Mouse (Mus musculus) thymus, adult 18-20 months (tissue): ENCODE measurements around the gene 1810046K07Rik.

ENCODE experiments used
- DNase-seq, 2 experiments: peaks; one replicate each; pipeline ENCODE4 v3.0.0; 2022; ENCODE audit warnings: mixed read lengths in 2 of 2

The 1810046K07Rik gene

DNA sequence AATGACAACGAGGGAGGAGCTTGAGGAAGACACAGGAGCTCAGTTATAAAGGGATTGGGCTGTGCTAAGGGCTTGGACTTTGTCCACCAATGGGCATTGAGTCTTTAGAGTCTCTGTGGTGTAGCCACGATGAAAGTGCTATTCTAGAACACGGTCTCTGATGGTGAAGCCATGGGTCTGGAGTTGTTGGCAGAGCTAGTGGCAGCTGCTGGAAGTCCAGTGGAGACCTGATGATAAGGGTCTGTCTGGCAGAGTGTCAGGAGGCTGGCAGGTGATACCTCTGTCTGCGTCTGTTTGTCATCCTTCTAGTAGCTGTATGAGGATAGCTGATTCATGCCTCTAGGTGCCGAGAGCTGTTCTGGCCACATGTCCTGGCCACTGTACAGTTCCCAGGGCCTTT is 24.7 kb downstream of the 1810046K07Rik start:
- no peak for DNase-seq

DNA sequence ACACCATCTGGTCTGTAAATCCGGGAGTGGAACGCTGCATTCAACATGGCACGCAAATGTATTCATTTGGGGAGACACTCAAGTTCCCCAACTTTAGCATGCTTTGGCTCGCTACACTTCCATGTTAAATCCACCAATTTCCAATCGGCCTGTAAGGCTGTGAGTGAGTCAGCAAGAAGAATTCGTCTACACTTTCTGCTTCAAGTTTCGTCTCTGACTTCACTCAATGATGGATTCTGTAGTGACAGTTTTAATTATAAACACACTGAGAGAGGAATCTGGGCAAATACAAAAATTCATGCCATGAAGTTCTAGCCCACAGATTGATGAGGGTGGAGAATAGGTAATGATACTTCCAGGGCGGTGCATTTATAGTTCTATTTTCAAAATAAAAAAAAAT is 35.2 kb downstream of the 1810046K07Rik start:
- no peak for DNase-seq

DNA sequence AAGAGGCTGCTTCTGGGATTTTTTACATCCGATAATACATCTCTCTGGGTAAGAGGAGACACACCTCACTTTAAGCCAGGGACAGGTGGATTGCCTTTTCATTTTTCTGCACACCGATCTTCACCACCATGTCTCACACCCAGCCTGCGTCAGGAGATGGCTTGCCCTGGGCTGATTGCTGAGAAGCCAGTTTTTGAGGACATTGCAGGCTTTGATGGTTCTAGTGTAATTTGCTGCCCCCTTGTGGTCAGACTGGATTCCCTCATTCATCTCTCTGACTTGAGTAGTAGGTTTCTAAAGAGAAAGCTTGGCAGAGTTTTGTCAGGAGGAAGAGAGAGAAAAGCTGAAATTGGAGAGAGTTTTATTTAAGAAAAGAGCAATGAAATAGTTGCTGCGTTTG is 36.0 kb downstream of the 1810046K07Rik start:
- DNase-seq = peak in 1 of 2 experiments; percentile 37

DNA sequence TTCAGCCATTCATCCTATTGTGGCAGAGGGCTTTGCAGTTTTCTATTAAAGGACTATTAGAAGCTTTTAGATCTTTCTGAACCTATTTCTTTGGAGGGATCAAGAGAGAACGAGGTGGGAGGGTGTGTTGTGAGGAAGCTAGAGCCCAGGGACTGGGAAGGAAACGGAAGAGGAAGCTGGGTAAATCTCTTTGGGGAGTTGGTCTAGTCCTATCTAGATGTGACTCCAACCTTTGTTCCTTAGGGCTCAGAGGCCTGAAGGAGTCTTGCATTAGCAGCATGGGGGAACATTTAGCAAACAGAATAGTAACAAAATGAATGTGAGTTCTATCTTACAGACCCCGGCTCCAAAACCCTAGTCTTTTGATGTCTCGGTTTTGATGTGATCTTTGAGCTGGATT is 37.7 kb downstream of the 1810046K07Rik start:
- DNase-seq = no peak

DNA sequence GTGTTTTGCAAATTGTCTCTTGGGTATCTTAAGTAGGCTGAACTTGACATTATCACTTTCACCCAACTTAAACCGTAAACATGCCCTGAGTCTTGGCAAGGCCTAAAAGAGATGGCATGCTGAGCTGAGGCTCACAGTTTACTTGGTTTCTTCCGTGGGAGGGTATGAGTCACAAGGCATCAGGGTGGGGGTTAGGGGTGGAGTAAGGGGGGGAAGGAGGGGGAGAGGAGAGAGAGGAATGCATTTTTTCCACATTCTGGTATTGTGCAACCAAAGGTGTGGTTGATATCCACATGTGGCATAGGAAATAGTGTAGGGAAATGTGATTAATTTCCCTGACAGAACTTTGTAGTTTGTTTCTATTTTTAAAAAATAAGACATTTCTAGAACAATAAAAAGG is 42.6 kb downstream of the 1810046K07Rik start:
- DNase-seq = no peak

DNA sequence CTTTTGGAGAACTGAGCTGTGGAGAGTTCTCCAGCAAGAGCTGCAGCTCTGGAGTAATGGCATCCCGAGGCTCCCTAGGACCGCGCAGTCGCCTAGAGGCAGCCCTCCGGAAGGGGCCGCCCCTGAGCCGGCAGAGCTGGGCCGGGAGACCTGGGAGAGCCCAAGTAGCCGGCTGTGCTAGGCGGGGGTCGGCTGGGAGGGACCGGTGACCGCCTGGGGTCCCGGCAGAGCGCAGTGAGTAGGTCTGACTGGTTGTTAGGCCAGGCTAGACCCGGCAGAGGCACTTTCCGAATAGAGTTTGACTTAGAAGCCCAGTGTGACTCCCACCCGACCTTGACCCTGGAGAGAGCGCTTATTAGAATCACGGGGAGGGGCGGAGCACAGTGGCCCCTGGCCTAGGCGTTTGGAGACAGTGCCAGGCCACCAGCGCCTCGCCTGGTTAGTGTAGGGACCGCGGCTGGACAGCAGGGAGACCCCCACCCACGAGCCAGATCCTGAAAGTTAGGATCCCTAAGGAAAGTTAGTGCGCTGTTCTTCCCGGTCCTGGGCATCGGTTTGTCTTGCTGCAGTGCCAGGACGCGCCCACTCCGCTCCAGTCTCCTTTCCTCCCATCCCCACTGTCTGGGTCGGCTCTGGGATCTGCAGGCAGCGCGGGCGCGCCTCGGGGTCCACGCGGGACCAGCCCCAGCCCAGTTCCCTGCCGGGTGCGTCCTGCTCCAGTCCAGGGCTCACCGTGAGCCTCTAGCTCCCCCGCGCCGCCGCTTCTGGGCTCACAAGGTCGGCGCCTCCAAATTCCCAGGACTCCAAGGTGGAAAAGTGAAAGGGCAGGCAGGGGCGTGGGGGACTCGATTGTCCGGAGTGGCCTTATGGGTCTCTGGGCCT is 50.0 kb downstream of the 1810046K07Rik start, which contains the start of gene Colca2:
Gene Colca2 (minus strand): TSS at position 70 of the 882 bp plus-strand sequence.
- peak; percentile 23 to 25 for DNase-seq

DNA sequence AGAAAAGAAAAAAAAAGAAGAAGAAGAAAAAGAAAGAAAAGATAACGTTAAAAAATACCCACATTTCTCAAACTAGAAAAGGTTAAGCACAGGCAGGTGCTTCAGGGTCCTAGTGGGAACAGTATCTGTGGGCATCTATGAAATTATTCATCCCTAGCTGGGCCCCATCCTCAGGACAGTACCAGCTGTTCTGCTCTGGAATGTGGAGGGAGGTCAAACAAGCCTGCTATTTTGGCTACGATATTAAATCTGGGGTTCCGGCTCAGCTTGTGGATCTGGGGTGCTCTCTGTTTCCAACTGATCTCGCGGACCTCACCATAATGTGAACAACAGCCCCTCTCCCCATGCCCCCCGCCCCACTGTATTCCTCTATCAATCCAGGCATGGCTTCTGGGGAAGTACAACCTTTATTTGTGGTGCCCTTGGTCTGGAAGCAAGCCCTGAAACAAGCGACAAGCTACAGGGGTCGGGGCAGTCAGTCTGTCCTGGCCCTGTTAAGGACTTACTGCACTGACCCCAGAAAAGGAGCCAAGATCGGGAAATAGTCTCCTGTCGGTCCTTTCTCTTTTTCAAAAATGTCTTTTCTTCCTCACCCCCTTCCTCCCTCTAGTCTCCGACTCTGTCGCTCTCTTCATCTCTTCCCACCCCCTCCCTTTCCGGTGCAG is 50.8 kb downstream of the 1810046K07Rik start:
- DNase-seq = no peak

DNA sequence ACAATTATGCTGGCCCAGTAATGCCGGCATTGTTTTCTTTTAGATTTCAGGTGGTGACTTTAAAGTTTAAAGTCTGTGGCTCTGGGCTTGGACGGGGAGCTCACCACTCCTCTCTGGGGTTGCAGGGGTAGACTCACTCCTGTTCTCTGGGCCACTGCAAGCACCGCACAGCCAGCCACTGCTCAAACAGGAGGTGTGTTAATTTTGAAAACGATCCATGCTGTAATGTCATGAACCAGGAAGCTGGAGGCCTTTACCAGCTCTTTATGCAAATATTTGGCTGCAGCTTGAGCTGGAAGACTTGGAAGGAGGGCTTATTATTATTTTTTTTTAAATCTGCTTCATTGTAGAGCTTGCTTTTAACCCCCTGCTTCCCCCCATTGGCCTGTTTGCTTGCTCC is 54.0 kb downstream of the 1810046K07Rik start:
- no peak for DNase-seq

DNA sequence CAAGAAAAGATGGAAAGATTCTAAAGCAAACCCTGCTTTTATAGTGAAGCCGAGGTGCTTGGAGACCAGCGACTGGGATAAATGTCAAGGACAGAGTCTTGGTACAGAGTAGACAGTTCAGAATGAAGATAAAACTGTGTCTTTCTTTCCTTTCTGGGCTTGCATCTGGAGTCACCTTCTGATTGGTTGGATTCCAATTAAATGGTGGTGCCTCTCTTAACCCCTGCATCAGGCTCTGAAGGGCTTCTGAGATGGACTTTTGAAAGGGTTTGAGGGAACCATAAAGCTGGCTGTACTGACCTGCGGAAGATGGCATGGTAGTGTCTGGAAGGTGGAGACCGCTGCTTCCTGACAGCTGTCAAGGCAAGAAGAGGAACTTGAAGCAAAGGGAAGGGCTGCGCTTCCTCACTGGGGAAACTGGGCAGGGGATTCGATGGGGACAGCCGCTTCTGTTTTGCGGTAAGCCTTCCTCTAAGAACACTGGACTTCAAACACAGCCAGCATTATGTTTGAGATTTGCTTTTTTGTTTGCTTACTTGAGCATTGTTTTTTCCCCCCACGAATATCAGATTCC is 55.0 kb downstream of the 1810046K07Rik start:
- no peak for DNase-seq

DNA sequence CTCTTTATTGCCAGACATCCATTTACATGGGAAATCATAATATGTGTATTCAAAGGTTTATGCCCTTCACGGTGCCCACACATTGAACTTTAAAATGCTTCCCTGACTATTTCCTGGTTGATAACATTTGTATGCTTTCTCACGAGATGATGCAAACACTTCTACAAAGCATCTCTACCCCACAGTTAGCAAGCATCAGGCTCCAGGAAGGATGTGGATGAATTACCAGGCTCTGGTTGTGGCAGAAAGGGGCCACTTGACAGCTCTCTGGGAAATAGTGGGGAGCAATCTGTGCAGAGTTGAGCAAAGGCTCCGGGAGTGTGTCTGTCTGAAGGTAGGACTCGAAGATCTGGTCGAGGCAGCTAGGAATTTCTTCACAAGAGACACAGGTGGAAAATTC is 56.6 kb downstream of the 1810046K07Rik start:
- DNase-seq = no peak

DNA sequence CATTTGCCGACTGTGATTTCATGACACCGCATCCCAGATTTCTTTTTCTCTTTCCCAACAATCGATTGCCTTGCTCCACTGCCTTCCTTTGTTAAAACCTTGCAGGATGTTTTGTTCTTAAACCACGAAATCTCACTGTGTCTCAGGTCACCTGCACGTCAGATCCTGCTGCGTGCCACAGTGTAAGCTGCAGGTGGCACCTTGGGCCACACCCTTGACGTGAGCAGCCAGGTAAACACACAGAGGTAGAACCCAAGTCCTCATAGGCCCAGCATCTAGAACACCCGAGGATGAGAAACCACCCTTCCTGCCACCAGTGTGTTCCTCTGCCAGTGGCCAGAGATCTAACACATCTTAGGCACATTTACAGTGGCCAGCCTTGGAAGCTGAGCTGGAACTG is 57.6 kb downstream of the 1810046K07Rik start:
- no peak for DNase-seq

DNA sequence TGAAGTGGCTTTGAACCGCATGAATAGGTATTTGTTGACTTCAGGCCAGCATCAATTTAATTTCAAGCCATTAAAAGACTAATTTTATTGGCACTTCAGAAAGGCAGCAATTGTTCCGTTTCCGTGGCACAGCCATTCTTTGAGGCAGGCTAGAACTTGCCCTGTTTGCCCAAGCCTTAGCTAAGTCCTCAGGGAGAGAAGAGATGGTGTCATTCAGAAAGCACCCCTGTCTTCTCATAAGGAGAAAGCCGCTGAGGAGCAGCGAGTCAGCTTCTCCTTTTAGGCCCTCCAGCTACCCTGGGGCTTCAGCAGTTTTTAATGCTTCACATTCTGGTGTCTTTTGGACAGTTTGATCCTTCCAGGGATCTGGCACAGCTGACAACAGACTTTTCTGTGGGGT is 59.9 kb downstream of the 1810046K07Rik start:
- DNase-seq = no peak

DNA sequence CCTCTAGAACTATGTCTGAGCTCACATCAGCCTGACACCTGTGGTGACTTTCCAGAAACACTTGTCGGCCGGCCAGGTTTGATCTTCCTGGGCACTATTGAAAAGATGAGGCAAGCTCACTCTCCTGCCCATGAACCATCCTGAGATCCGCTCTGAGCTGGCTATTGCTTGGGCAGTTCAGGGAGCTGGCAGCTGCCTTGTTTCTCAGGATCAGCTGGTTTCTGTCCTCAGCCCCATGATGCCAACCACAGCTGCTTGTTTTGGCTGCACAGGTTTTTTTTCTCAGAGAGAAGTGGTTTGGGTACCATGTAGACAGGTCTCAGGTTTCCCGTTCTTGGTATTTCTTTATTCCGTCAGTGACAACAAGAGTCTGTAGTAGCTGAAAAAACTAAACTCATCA is 70.3 kb downstream of the 1810046K07Rik start:
- no peak for DNase-seq

DNA sequence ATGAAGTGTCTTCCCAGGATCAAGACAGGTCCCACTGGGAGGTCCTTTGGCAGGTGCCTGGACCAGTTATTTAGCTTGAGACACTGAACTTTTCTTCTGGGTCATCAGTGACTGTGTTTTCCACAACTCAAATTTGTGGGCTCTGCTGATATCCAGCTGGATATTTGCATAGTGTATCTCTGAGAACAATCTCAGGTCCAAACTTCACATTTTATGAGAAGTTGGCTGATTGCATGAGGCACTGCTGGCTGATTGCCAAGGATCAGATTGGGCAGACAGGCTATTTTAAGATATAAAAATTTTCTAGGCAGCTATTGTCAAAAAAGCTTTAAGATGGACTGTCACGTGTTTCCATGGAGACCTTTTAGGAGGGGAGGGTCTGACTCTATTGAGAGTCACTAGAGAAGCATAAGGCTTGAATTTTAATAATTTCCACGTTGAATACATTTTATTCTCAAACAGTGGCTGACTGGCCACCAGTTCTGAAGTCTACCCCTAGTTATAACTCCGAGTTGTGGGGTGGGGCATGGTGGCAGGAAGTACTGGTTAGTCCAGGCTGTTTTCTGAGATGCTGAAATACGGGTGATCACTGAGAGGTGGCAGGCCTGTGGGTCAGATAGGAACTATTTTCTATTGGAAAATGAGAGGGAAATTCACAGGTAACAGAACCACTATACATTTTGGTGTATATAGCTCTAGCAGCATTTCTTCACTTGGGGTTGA is 71.8 kb downstream of the 1810046K07Rik start:
- no peak for DNase-seq
